28 mouse cellular contexts compared by ENCODE assay signal in the genomic region with DNA sequence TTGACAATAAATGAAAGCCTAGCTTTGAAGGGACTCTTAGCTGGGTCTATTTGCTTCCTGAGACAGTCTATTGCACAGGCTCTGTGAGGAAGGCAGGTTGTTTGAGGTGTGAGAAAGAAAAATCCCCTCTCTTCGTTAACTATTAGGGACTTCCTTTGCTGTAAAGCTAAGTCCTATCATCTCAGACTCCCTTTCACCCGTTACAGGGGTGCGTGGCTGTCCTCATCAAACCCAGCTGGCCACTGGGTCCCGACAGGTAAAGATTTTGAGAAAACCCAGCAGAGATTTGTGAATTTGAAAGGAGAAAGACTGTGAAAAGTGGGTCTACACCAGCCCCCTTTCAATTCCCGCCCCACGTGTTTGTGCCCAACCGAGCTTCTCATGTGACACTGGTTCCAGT.
A peak's percentile ranks its signal among the peaks of the same experiment; 100 is the strongest.
DNase-seq lines count a peak whose midpoint lies in the region; ATAC-seq and TF ChIP-seq lines count a peak whose summit lies in the region.
"Had no signal": no experiment of that assay in that cellular context is flagged by ENCODE, and none has a peak within 500 bp of the region (broad histone marks: within the 10 kb centered on the region; RNA-seq: fewer than 3 reads in every experiment).

No protein-coding gene starts in this region.

- 61% methylated on average over 7 of the region's 7 CpGs for WGBS in midbrain, embryonic 13.5 days
- WGBS in midbrain, embryonic 14.5 days: 71% methylated on average over 7 of the region's 7 CpGs
- 70% methylated on average over 7 of the region's 7 CpGs for WGBS in bone marrow, adult 2 months
- 48% methylated on average over 7 of the region's 7 CpGs for WGBS in spleen, adult 2 months

- intact Hi-C loops in heart, postnatal 36 days (cut with DNase I): loop anchor here (2.0 kb wide), 1 partner anchor 124 kb away; no protein-coding TSS in a partner anchor
- intact Hi-C loops in gastrocnemius, postnatal 14 days (cut with DNase I; ENCODE audit: low total_unique reads): no loop called here

- peak; percentile 67 for DNase-seq in heart, adult 11 months
- DNase-seq in heart, postnatal 36 days: no peak
- DNase-seq in midbrain, embryonic 14.5 days: no peak
- peak; percentile 27 to 42 for DNase-seq in spleen, adult 2 months (ENCODE audit: low read depth in 1 of 2, low spot score in 2 of 2)
- DNase-seq in gastrocnemius, postnatal 14 days: no peak
- no peak for DNase-seq in adrenal gland, adult 2 months
- DNase-seq: adrenal gland, postnatal 25 days; cerebellum, adult 2 months; cerebellum, postnatal 14 days; gastrocnemius, adult 2 months; heart, postnatal 10 days; kidney, adult 8-10 months; kidney, postnatal 4 days; layer of hippocampus, postnatal 36 days; lung, embryonic 14.5 days; lung, postnatal 14 days; right cerebral cortex, adult 18-20 months; right cerebral cortex, postnatal 4 days had no signal

- TF ChIP-seq CTCF in bone marrow, adult 2 months (IDR thresholded peaks at IDR 0.05; ENCODE audit: control insufficient read depth, insufficient read depth, low read length): no peak
- TF ChIP-seq CTCF in spleen, adult 2 months (IDR thresholded peaks at IDR 0.05; ENCODE audit: extremely low read depth, insufficient read depth, insufficient read length, insufficient replicate concordance): no peak

- H3K36me3 ChIP-seq in midbrain, embryonic 13.5 days: no peaks in the 10 kb centered on the region
- H3K36me3 ChIP-seq in midbrain, embryonic 14.5 days (ENCODE audit: control insufficient read depth, insufficient read depth, low read length): no peaks in the 10 kb centered on the region
- H3K36me3 ChIP-seq in spleen, adult 2 months (ENCODE audit: control insufficient read depth, insufficient read depth, low read length): no peaks in the 10 kb centered on the region
- H3K36me3 ChIP-seq: heart, embryonic 13.5 days; hindbrain, embryonic 15.5 days; intestine, embryonic 15.5 days; liver, embryonic 15.5 days had no signal

- no peak overlapping the region for H3K4me2 ChIP-seq in midbrain, embryonic 13.5 days (replicated peaks)
- no peak overlapping the region for H3K4me2 ChIP-seq in midbrain, embryonic 14.5 days (ENCODE audit: low read length)
- H3K4me2 ChIP-seq: heart, embryonic 13.5 days; hindbrain, embryonic 15.5 days; intestine, embryonic 15.5 days; liver, embryonic 15.5 days; lung, embryonic 14.5 days had no signal

- peak overlapping the region; percentile 1; the same call in 1 of the 2 replicates for H3K27ac ChIP-seq in midbrain, embryonic 13.5 days
- H3K27ac ChIP-seq in midbrain, embryonic 14.5 days (replicated peaks; ENCODE audit: low read depth, low read length): no peak overlapping the region
- peak overlapping the region; percentile 43; the same call in 1 of the 2 replicates for H3K27ac ChIP-seq in bone marrow, adult 2 months (ENCODE audit: control insufficient read depth, insufficient read depth, low read depth, low read length, poor library complexity)
- H3K27ac ChIP-seq in spleen, adult 2 months (ENCODE audit: insufficient read depth, low read length): peak overlapping the region; percentile 97
- H3K27ac ChIP-seq: gastrocnemius, adult 2 months; heart, embryonic 13.5 days; hindbrain, embryonic 15.5 days; intestine, embryonic 15.5 days; kidney, postnatal 0 days; liver, embryonic 15.5 days had no signal

- no peak for TF ChIP-seq POLR2A in bone marrow, adult 2 months (IDR thresholded peaks at IDR 0.05; ENCODE audit: borderline replicate concordance, control insufficient read depth, low read depth, low read length)
- TF ChIP-seq POLR2A in spleen, adult 2 months (IDR thresholded peaks at IDR 0.05; ENCODE audit: low read depth, low read length): no peak

- peaks cover 41% of the 10 kb centered on the region for H3K4me1 ChIP-seq in midbrain, embryonic 13.5 days (replicated peaks)
- peaks cover 35% of the 10 kb centered on the region for H3K4me1 ChIP-seq in midbrain, embryonic 14.5 days (ENCODE audit: control insufficient read depth, insufficient read depth, low read length)
- no peaks in the 10 kb centered on the region for H3K4me1 ChIP-seq in bone marrow, adult 2 months (ENCODE audit: control insufficient read depth, insufficient read depth, low read length)
- H3K4me1 ChIP-seq in spleen, adult 2 months (ENCODE audit: control insufficient read depth, insufficient read depth, insufficient read length): peaks cover 3% of the 10 kb centered on the region
- H3K4me1 ChIP-seq: intestine, embryonic 15.5 days; liver, embryonic 15.5 days had no signal

- H3K27me3 ChIP-seq in midbrain, embryonic 13.5 days: no peaks in the 10 kb centered on the region
- H3K27me3 ChIP-seq in midbrain, embryonic 14.5 days (ENCODE audit: control insufficient read depth, insufficient read depth, low read length): no peaks in the 10 kb centered on the region
- no peaks in the 10 kb centered on the region for H3K27me3 ChIP-seq in spleen, adult 2 months (ENCODE audit: control insufficient read depth, insufficient read depth, low read length)
- H3K27me3 ChIP-seq: heart, embryonic 13.5 days; hindbrain, embryonic 15.5 days; intestine, embryonic 15.5 days; liver, embryonic 15.5 days; Patski had no signal

- H3K4me3 ChIP-seq in midbrain, embryonic 13.5 days (replicated peaks): no peak overlapping the region
- H3K4me3 ChIP-seq in midbrain, embryonic 14.5 days (replicated peaks; ENCODE audit: low read depth, low read length): no peak overlapping the region
- H3K4me3 ChIP-seq in bone marrow, adult 2 months (replicated peaks; ENCODE audit: control insufficient read depth, low read depth, low read length): no peak overlapping the region
- peak overlapping the region; percentile 24; the same call in 1 of the 2 replicates for H3K4me3 ChIP-seq in spleen, adult 2 months (ENCODE audit: extremely low read depth, insufficient read depth, insufficient read length)
- H3K4me3 ChIP-seq: erythroblast, embryonic 14.5 days; gastrocnemius, adult 2 months; heart, embryonic 13.5 days; hindbrain, embryonic 15.5 days; intestine, embryonic 15.5 days; liver, embryonic 15.5 days had no signal

- no peak for ATAC-seq in midbrain, embryonic 13.5 days
- ATAC-seq in midbrain, embryonic 14.5 days (ENCODE audit: low FRiP score, low TSS enrichment): no peak
- ATAC-seq: forebrain, embryonic 16.5 days; intestine, embryonic 15.5 days; Patski had no signal

- H3K9me3 ChIP-seq in midbrain, embryonic 13.5 days: no peaks in the 10 kb centered on the region
- H3K9me3 ChIP-seq in midbrain, embryonic 14.5 days (ENCODE audit: control insufficient read depth, low read length): no peaks in the 10 kb centered on the region
- H3K9me3 ChIP-seq: heart, embryonic 13.5 days; hindbrain, embryonic 15.5 days; intestine, embryonic 15.5 days; liver, embryonic 15.5 days had no signal

- H3K9ac ChIP-seq in midbrain, embryonic 13.5 days (replicated peaks): no peak overlapping the region
- H3K9ac ChIP-seq in midbrain, embryonic 14.5 days (replicated peaks; ENCODE audit: low read length): no peak overlapping the region
- H3K9ac ChIP-seq: heart, embryonic 13.5 days; hindbrain, embryonic 15.5 days; intestine, embryonic 15.5 days; liver, embryonic 15.5 days; lung, embryonic 14.5 days had no signal

Comparison
In these comparisons a context has a peak if more than half of its experiments do, and no peak if none do; other contexts are left out.
1. DNase-seq: peak in heart, adult 11 months (single experiment) and spleen, adult 2 months (2 of 2); none in heart, postnatal 36 days (0 of 2), midbrain, embryonic 14.5 days (single experiment), gastrocnemius, postnatal 14 days (single experiment) and adrenal gland, adult 2 months (single experiment).